Mouse (Mus musculus): ENCODE measurements at regions not wholly inside any gene's neighbourhood (a gene's known extent, or its start where the extent isn't known, plus 50 kb on each side); places are given as distances from the start of the nearest gene placed in this dataset.

GRCm38 (mm10) chr10:8007286-8007989 lies 51.4 kb upstream of the Tab2 start:
- Histone ChIP-seq H3K4me3 (ENCODE audit: low read depth, low read length) (no peak overlapping the region), H3K4me1 (replicated peaks; ENCODE audit: control insufficient read depth, insufficient read depth, low read length) (no peaks in the 10 kb centered on the region), H3K36me3 (ENCODE audit: control insufficient read depth, insufficient read depth, low read length) (no peaks in the 10 kb centered on the region), H3K4me2 (ENCODE audit: low read length) (no peak overlapping the region), H3K9ac (ENCODE audit: low read length) (no peak overlapping the region), H3K27ac (ENCODE audit: low read depth) (no peak overlapping the region), H3K27me3 (replicated peaks; ENCODE audit: control insufficient read depth, insufficient read depth, low read length) (no peaks in the 10 kb centered on the region), H3K9me3 (ENCODE audit: control insufficient read depth, low read length) (peaks cover 2% of the 10 kb centered on the region; the same call in 1 of the 2 replicates)
- WGBS: 81% methylated on average over 5 of the region's 5 CpGs
- ATAC-seq (replicated peaks; ENCODE audit: low FRiP score, low TSS enrichment, low read depth) (no peak), DNase-seq (ENCODE audit: low spot score) (no peak)
